Mouse (Mus musculus) intestine, embryonic 14.5 days (tissue): ENCODE measurements around the gene Nipa2. TPM values are rescaled to one million over a fixed set of nuclear protein-coding genes. Genes with fewer than 3 reads are reported as not detected.

Experiments
- ATAC-seq: fragments of 200-750 bp; cut with Nextera tagmentation; replicated peaks from 2 replicates; pipeline ENCODE4 v1.8.0; 2017; ENCODE audit warnings: low read depth, moderate number of reproducible peaks, moderate TSS enrichment, moderate library complexity; ENCODE audit not compliant: low FRiP score, low TSS enrichment
- DNase-seq: peaks from one replicate; pipeline ENCODE4 v3.0.0-alpha.2; 2018; ENCODE audit warnings: low spot score
- H3K27ac ChIP-seq: fragments of 300-500 bp; sonication (generic); 2 replicates; pipeline ENCODE4 v1.5.1; 2014; ENCODE audit warnings: low read depth, mild to moderate bottlenecking, control low read depth
- H3K27me3 ChIP-seq: fragments of 300-500 bp; sonication (generic); replicated peaks from 2 replicates; pipeline ENCODE4 v1.6.1; 2014; ENCODE audit warnings: low read length, control low read depth; ENCODE audit not compliant: control insufficient read depth, insufficient read depth
- H3K36me3 ChIP-seq: fragments of 300-500 bp; sonication (generic); 2 replicates; pipeline ENCODE4 v1.6.1; 2014; ENCODE audit warnings: low read length, control low read depth; ENCODE audit not compliant: control insufficient read depth, insufficient read depth
- H3K4me1 ChIP-seq: fragments of 300-500 bp; sonication (generic); replicated peaks from 2 replicates; pipeline ENCODE4 v1.6.1; 2014; ENCODE audit warnings: low read length, control low read depth, mixed read lengths; ENCODE audit not compliant: control insufficient read depth, insufficient read depth
- H3K4me2 ChIP-seq: fragments of 300-500 bp; sonication (generic); 2 replicates; pipeline ENCODE4 v1.6.1; 2014; ENCODE audit warnings: low read length
- H3K4me3 ChIP-seq: fragments of 300-500 bp; sonication (generic); 2 replicates; pipeline ENCODE4 v1.5.1; 2014; ENCODE audit warnings: low read depth, low read length, control low read depth, mixed read lengths
- H3K9ac ChIP-seq: fragments of 300-500 bp; sonication (generic); 2 replicates; pipeline ENCODE4 v1.6.1; 2014; ENCODE audit warnings: mild to moderate bottlenecking, low read length
- H3K9me3 ChIP-seq: fragments of 300-500 bp; sonication (generic); 2 replicates; pipeline ENCODE4 v1.6.1; 2016; ENCODE audit warnings: low read length, control low read depth; ENCODE audit not compliant: control insufficient read depth
- WGBS: fragments of 180-500 bp; shearing (Covaris S2); extraction: QIAGEN DNeasy Blood & Tissue Kit; methylation state at CpG from one replicate; pipeline ENCODE4 v1.1.7; 2014; 5-methylcytosine and 5-hydroxymethylcytosine counted together
- polyA plus RNA-seq: library from polyadenylated mRNA; unstranded; fragments of >200 nt; fragmentation: Nextera tagmentation; extraction: Ambion mirVana; gene quantifications from 2 replicates; pipeline ENCODE4 v1.2.1, GENCODE M21; 2014

The Nipa2 gene
- 52.3 and 54.5 TPM in 2 replicates for polyA plus RNA-seq

- peak; percentile 99 for ATAC-seq
- Histone ChIP-seq H3K4me2 (peak within 1 kb of the TSS; percentile 76), H3K27me3 (no peaks in the 10 kb centered on the region)
Measured at GRCm38 (mm10) chr7:55962004-55962908, at the start of gene Nipa2. TSS of gene Nipa2 (minus strand) at chr7:55962476.

GRCm38 (mm10) chr7:56011018-56011333, 48.7 kb upstream of the Nipa2 start:
- no peak overlapping the region for H3K4me3 ChIP-seq
- DNase-seq = no peak
- ATAC-seq = no peak
- H3K9me3 ChIP-seq = no peaks in the 10 kb centered on the region
- no peaks in the 10 kb centered on the region for H3K27me3 ChIP-seq
- H3K27ac ChIP-seq = no peak overlapping the region
- no peak overlapping the region for H3K4me2 ChIP-seq
- no peak overlapping the region for H3K9ac ChIP-seq
- no peaks in the 10 kb centered on the region for H3K4me1 ChIP-seq
- H3K36me3 ChIP-seq = no peaks in the 10 kb centered on the region

More at GRCm38 (mm10) chr7:55962004-55962908, at the start of gene Nipa2:
- Histone ChIP-seq H3K36me3 (peaks cover 3% of the 10 kb centered on the region), H3K4me1 (no peaks in the 10 kb centered on the region; the same call in 1 of the 2 replicates), H3K27ac (peak within 1 kb of the TSS; percentile 93), H3K4me3 (peak within 1 kb of the TSS; percentile 88), H3K9me3 (no peaks in the 10 kb centered on the region), H3K9ac (peak within 1 kb of the TSS; percentile 94)
- DNase-seq = peak; percentile 98
- under 1% methylated on average over 70 of the region's 70 CpGs for WGBS

GRCm38 (mm10) chr7:56010318-56011017, 48.2 kb upstream of the Nipa2 start:
- H3K4me2 ChIP-seq = no peak overlapping the region
- no peaks in the 10 kb centered on the region for H3K9me3 ChIP-seq
- H3K4me1 ChIP-seq = no peaks in the 10 kb centered on the region
- no peak overlapping the region for H3K27ac ChIP-seq
- no peak for DNase-seq
- no peak overlapping the region for H3K9ac ChIP-seq
- no peaks in the 10 kb centered on the region for H3K27me3 ChIP-seq
- WGBS = 87% methylated on average over 4 of the region's 4 CpGs
- no peaks in the 10 kb centered on the region for H3K36me3 ChIP-seq
- no peak for ATAC-seq
- no peak overlapping the region for H3K4me3 ChIP-seq

- ATAC-seq (no peak), DNase-seq (no peak)
- Histone ChIP-seq H3K27me3 (no peaks in the 10 kb centered on the region), H3K36me3 (no peaks in the 10 kb centered on the region), H3K9ac (no peak overlapping the region), H3K4me2 (no peak overlapping the region), H3K4me3 (no peak overlapping the region), H3K9me3 (no peaks in the 10 kb centered on the region), H3K27ac (no peak overlapping the region), H3K4me1 (no peaks in the 10 kb centered on the region)
- WGBS = 23% methylated on average over 3 of the region's 4 CpGs
Measured at GRCm38 (mm10) chr7:55998997-55999396, 36.7 kb upstream of the Nipa2 start.

GRCm38 (mm10) chr7:55995013-55995412, 32.7 kb upstream of the Nipa2 start:
- no peaks in the 10 kb centered on the region for H3K36me3 ChIP-seq
- H3K27me3 ChIP-seq = no peaks in the 10 kb centered on the region
- DNase-seq (no peak), ATAC-seq (no peak)
- no peak overlapping the region for H3K4me3 ChIP-seq
- 61% methylated on average over 4 of the region's 4 CpGs for WGBS
- H3K4me2 ChIP-seq = no peak overlapping the region
- H3K27ac ChIP-seq = no peak overlapping the region
- H3K4me1 ChIP-seq = no peaks in the 10 kb centered on the region
- H3K9ac ChIP-seq = no peak overlapping the region
- no peaks in the 10 kb centered on the region for H3K9me3 ChIP-seq

GRCm38 (mm10) chr7:55991858-55992257, 29.6 kb upstream of the Nipa2 start:
- 90% methylated on average over 7 of the region's 7 CpGs for WGBS
- Histone ChIP-seq H3K27me3 (no peaks in the 10 kb centered on the region), H3K9ac (no peak overlapping the region), H3K36me3 (no peaks in the 10 kb centered on the region), H3K4me2 (no peak overlapping the region), H3K9me3 (no peaks in the 10 kb centered on the region), H3K4me3 (no peak overlapping the region), H3K27ac (no peak overlapping the region), H3K4me1 (no peaks in the 10 kb centered on the region)
- ATAC-seq (no peak), DNase-seq (no peak)

GRCm38 (mm10) chr7:55991129-55991528, 28.9 kb upstream of the Nipa2 start:
- Histone ChIP-seq H3K9me3 (no peaks in the 10 kb centered on the region), H3K36me3 (no peaks in the 10 kb centered on the region), H3K9ac (no peak overlapping the region), H3K4me3 (no peak overlapping the region), H3K27ac (no peak overlapping the region), H3K27me3 (no peaks in the 10 kb centered on the region), H3K4me1 (no peaks in the 10 kb centered on the region), H3K4me2 (no peak overlapping the region)
- no peak for DNase-seq
- 95% methylated on average over 3 of the region's 3 CpGs for WGBS
- no peak for ATAC-seq

- no peaks in the 10 kb centered on the region for H3K4me1 ChIP-seq
- H3K27ac ChIP-seq = no peak overlapping the region
- ATAC-seq = peak; percentile 47
- no peaks in the 10 kb centered on the region for H3K27me3 ChIP-seq
- no peaks in the 10 kb centered on the region for H3K36me3 ChIP-seq
- 33% methylated on average over 13 of the region's 13 CpGs for WGBS
- no peak overlapping the region for H3K4me2 ChIP-seq
- no peak overlapping the region for H3K4me3 ChIP-seq
- H3K9me3 ChIP-seq = no peaks in the 10 kb centered on the region
- DNase-seq = peak; percentile 91
- no peak overlapping the region for H3K9ac ChIP-seq
Measured at GRCm38 (mm10) chr7:55986526-55987214, 24.4 kb upstream of the Nipa2 start.
